Mouse (Mus musculus) kidney, adult 8-10 months (tissue): ENCODE measurements at regions not wholly inside any gene's neighbourhood (a gene's known extent, or its start where the extent isn't known, plus 50 kb on each side); places are given as distances from the start of the nearest gene placed in this dataset.

Experiments used
- DNase-seq, 2 experiments: peaks; one replicate each; pipeline ENCODE4 v3.0.0; 2022

DNA sequence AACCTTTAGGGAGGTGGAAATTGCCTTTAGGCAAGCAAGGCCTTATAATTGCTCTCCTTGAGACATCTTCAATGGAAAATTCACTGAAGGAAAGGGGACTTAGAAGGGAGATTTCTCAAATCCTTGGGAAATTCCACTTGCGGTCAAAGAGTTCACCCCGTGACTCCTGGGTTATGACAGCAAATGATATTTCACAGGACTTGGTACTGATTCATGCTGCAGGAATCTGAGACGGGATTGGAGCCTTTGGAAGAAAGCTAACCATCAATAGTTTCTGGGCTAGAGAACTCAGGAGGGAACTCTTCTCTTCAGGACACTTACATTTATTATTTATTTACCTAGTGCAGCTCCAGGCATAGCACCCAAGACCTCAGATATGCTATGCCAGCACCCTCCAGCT, 52.8 kb upstream of the Cxcl5 start:
- peak; percentile 14 to 15 for DNase-seq

DNA sequence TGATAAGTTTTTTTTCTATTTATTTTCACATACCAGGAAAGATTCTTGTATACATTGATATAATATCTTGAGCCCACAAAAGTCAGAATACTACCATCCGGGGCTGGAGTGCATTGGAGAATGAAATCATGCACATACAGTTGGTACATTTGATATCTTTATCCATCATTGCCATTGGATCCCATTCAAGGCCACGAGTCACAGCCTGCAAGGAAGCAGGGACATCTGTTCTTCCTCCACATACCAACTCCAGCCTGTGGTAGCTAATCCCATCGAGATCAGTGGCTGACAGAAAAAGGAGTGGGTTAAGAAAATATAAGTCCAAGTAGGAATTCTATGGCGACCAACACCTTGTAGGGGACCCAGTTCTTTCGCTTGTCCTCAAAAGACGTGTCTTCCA, 55.5 kb upstream of the Cxcl5 start:
- no peak for DNase-seq

DNA sequence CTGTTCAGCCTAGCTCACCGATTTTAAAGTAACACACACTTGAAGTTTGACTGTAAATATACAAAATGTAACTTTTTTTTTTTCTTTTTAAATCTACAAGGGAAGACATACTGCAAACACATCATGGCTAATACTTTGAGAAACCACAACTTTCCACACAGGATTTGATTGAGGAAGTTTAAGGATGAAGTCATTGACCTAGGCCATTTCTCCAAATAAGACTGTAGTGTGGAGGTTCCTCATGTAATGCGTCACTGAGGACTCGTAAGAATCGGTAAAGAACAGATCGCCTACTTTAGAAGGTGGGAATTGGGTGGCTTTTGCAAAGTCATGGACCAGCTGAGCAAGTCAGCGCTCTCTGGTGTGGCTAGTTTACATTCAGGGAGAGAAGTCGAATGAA, 59.0 kb upstream of the Cxcl5 start:
- DNase-seq, result no peak

DNA sequence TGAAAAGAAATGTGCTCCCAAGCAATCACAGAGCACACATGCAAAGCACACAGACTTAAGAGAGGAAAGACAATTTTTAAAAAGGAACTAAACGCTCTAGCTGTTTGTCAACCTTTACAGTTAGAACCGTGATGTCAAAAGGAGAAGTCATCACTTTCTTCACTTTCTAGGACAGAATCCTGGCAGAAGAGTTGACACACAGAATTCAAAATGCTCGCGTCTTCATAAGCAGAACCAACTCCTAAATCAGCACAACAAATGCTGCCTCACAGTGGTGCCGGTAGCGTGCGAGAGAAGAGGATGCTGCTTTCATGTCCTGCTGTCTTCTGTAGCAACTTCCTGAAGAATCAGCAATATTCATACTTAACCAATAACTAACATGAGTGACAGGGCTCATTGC, 55.6 kb upstream of the Rassf6 start:
- no peak for DNase-seq

DNA sequence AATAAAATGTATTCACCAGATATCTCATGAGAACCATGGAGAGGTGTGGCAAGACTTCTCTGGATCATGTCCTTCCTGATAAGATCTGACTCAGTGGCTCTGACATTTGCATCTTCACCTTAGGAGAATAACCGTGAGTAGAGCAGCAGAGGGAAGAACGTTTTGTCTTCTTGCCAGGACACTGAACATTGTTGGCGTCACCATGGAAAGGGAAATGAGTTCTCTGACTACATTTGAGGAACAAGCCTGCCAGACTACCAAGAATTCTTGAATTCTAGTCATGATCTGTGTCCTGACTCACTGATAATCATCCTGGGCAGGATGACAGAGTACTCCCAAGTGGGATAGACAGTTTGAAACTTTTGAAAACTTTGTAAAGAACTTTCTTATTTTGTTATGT, 54.0 kb upstream of the Rassf6 start:
- DNase-seq, result no peak

DNA sequence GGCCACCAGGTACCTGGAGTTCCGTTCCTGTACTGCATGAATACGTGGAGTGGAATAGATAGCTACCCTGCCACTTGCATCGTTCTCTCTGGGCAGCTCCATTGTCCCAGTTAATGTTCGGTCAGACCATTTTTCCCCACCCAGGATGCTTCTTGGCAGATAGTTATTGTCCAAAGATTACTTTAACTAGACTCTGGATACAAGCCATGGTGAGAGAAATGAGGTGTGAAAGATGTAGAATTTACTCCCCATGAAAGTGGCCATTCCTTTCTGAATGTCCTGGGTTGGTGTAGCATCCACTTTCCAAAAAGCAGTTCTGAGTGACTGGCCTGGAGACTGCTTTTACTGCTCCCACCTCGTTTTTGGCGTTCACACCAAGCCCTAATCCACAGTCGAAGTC, 50.3 kb upstream of the Rassf6 start:
- DNase-seq, result peak; percentile 5 to 8
